Mouse (Mus musculus): ENCODE measurements at regions not wholly inside any gene's neighbourhood (a gene's known extent, or its start where the extent isn't known, plus 50 kb on each side); places are given as distances from the start of the nearest gene placed in this dataset.

DNA sequence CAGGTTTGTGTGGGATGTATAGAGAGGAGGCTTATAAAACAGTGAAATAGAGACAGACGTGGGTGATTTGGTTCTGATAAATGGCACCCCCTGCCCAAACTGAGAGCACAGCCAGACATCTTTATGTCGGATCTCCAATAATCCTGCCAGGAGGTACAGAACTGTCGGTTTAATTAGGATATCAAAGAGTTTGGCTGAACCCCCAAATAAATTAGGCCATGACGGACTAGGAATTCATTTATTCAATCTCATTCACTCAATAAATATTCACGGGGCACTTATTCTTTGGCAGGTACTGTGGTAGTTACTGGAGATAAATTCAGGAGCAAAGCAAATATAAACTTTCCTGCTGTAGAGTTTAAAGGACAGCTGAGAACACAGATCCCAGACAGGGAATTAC, 615.0 kb upstream of the Tle4 start:
- DNase-seq: no peak

- DNase-seq: no peak
These were observed 605.2 kb upstream of the Tle4 start for GRCm38 (mm10) chr19:15203039-15203438.

GRCm38 (mm10) chr19:15201262-15201661, 603.4 kb upstream of the Tle4 start:
- no peak for DNase-seq

- DNase-seq: no peak
These were observed 602.9 kb upstream of the Tle4 start for GRCm38 (mm10) chr19:15200792-15201191.

DNA sequence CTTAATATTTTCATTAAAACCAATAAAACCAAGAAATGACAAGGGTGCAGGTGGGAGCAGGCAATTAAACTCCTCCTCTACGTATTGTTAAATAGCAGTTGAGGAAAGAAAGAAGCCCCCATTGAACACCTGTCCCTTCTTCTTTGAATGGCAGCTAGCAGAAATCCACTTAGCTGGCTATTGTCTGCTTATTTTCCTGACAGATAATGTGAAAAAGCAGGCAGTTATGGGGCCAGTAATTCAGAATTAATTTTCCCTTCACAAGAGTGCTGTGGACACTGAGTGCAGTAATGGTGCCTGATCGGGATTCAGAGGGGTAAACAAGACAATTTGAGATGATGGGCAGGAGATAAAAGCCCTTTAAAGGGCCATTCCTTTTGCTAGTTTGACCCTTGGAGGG, 602.5 kb upstream of the Tle4 start:
- no peak for DNase-seq

DNA sequence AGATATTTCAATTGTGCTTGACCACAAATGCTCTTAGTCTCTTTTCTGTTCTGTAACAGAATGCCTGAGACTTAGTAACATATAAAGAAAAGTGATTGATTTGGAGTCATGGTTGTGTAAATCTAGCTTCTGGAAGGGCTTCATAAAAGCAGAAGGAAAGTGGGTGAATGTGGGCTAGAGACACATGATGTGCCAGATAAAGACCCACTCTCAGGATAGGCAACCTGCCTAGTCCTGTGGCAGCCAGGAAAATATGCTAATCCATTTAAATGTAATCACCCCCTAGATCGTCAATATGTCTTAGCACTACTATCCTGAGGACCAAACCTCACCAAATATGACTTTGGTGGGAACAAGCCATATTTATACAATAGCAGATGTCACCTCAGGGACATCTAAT, 601.8 kb upstream of the Tle4 start:
- no peak for DNase-seq

GRCm38 (mm10) chr19:15175221-15175620, 577.4 kb upstream of the Tle4 start:
- no peak for DNase-seq

DNA sequence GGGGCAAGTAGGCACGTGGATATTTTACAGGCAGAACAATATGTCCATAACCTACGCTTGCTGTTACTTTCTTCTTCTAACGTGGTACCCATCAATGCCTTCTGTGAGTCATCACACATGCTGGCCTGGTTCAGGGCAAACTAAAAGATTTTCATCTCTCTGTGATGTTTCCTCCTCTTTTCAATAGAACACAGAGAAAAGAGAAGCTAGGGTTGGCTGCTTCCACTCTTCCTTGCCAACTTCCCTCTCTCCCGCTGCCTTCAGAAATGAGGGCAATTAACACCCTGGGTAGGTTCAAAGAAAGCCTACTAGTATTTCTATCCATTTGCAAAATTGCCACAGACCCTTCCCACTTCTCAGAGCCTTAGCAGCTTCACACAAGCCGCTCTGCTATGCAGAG, 575.5 kb upstream of the Tle4 start:
- DNase-seq: no peak

DNA sequence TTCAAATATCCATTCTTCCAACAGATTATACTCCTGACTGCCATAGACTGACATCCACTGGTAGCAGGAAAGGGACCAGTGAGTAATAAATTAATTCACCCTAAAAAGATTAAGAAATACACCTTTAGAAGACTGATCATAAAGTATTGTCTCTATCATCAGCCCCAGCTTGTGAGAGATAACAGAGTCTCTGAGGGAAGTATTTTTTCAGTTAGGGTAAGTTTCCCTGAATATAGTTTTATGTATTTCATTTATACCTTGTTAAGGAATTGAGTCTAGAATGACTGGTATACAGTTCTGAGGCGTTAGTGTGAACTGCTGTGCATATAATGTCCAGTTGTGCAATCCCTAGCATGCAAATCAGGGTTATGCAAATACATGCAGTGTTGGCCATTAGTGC, 569.3 kb upstream of the Tle4 start:
- no peak for DNase-seq

DNA sequence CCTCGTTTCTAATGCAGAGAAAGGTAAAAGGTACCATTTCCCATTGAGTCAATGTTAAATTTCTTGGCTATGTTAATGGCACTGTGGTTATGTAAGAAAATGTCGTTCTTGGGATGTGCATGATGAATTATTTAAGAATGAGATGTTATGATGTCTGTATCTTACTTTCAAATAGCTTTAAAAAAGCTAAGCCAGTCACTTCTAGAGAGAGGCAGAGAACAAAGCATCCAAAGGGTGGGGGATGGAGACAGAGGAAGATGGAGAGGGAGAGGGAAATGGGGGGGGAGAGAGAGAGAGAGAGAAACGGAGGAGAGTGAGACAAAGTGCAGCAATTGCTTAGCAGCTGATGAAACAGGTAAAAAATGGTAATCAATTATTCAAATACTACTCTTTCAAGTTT, 562.8 kb upstream of the Tle4 start:
- no peak for DNase-seq

- DNase-seq: no peak
These were observed 560.8 kb upstream of the Tle4 start for GRCm38 (mm10) chr19:15158653-15159052.

DNA sequence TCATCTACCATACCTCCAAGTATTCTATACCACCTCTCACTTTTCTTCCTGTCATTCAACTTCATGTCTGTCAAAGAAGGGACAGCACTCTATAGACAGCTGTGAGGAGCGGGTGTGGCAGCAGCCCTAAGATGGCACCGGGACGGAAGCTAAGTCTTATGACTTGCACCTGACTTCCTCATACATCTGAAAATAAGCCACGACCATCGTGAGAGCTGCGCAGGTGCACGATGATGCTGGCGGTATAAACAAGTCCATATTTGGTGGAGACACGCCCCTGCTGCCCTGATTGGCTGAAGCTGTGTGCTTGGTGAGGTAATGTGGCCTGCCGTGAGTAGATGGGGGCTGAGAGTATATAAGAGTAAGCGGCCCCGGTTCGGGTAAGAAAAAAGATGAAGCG, 560.3 kb upstream of the Tle4 start:
- no peak for DNase-seq

GRCm38 (mm10) chr19:15154693-15155092, 556.8 kb upstream of the Tle4 start:
- DNase-seq: no peak

- no peak for DNase-seq
These were observed 548.5 kb upstream of the Tle4 start for GRCm38 (mm10) chr19:15146325-15146724.

DNA sequence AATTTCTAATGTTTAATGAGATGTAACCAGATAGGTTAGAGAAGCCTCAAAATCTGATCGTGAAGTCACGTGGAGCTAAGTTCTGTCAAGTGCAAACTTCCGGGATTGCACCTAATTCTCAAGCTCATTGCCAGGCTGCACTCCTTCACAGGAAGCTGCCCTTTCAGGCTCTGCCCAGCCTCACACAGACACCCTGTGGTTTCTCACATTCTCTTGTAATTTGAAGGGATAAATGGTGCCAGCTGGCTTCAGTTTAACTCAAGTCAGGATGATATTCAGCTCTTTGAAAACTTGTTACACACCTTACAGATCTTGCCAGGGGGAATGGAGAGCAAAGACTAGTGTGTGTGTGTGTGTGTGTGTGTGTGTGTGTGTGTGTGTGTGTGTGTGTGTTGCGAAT, 529.3 kb upstream of the Tle4 start:
- DNase-seq: no peak

DNA sequence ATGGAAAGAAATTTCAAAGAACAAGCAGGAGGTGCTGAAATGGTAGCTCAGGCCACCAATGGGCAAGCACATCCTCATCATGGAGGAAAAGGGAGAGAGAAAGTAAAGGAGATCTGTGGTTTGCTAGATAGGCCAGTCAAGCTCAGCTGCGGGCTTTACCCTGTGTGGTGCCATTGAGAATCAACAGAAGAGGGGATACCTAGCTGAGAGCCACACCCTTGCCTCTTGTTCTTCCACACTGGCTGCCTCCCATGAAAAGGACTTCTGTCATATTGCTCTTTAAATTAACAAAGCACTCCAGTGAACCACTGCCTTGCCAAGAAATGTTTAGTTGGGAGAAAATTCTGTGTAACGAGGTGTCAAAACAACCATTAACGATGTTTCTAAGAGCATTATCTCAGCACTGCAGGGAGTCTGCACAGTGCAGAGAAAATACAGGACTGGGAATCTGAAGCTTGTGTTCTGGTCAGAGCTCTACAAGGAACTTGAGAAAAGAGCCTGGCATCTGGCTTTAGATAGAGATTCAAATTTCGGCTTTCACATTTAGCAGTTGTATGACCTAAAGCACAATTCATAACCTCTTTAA, 510.7 kb upstream of the Tle4 start:
- no peak for DNase-seq

DNA sequence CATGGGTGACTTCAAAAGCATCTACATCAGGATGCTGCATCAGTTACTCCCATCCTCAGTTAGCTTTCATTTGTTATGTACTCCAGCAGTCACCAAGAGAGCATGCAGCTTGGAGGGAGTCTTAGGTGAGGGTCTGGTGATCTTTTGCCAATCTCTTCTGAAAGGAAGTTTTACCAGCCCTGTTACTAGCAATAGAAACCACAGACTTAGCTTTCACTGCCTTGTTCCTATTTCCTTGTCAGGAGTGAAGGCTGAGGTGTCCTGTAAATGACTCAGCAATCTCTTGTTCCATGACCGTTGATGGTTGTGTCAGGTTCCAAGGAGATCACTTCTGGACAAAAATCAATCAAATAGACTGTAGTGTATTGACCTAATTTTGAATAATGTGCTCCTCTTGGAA, 497.2 kb upstream of the Tle4 start:
- DNase-seq: no peak

- no peak for DNase-seq
These were observed 495.7 kb upstream of the Tle4 start for GRCm38 (mm10) chr19:15093534-15093933.

DNA sequence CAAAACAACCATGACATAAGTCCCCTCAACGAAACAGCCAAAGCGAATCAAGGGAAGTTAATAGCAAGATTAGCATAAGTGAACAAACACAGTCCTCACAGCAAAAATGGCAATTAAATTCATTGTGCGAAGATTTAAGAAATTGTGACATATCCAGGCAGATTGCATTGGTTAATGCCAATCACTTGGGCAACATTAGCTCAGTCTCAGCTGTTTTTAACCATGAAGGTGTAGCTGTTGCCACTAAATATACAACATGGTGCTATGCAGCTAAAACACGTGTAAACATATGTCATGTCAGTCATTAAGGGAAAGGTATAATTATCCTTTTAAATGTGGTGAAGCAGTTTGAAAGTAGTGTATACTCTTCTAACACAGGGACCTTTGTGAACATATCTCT, 482.8 kb upstream of the Tle4 start:
- DNase-seq: no peak

DNA sequence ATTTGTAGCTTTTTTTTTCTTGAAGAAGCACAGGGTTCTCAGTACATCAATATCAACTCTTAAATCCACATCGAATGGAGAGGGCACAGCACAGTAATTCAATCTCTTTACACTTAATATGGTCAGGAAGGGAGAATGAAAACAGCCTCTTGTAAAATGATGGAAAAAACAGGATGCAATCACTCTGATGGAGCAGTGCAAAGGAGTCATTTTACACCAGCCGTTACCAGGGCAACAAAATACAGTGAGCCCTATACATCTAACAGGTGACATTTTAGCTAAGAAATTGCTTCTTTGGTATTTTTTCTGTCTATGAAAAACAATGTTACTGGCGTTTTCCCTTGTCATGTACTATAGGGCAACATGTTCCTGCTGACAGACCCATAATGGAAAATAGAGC, 459.9 kb upstream of the Tle4 start:
- DNase-seq: no peak

- DNase-seq: no peak
These were observed 455.8 kb upstream of the Tle4 start for GRCm38 (mm10) chr19:15053582-15054141.

DNA sequence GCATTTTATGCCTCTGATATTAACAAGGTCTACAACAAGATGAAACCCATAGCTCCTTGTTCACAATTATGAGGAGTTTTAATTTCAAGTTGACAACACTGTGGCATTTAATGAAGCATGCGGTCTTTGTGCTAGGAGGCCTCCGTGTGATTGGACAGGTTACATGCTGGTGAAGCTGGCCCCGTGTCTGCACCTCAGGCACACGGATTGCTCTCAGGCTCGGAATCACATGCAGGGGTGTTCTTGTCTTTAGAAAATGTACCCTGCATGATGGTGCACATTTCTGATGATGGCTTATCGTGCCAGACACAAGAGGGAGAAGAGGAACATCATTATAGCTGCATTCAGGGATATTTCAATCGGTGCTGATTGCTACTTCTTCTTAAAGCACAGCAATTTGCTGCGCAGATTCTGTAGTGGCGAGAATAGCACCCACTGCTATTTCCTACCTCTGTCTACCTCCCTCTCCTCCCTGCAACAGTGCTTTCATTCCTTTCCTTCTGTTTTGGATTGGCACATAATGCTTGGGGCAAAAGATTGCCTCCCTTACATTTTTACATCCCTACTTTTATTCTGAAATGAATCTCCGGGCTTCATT, 454.9 kb upstream of the Tle4 start:
- DNase-seq: no peak

DNA sequence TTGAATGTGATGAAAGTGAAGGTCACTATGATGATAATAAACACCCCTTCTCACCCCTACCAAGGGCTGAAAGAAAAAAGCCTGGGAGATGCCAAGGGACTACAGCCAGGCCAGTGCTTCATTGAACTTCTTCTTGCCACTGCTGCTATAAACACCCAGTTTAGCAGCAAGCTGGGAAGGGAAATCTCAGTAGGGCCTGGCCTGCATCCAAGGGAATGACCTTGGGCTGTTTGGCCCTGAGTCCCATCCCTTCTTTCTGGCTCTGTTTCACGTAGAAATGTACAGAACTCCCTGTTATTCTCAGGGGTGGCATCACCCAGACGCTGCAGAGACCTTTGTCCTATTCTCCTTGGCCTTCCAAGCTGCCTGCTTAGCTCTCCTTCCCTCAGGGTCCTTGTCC, 450.0 kb upstream of the Tle4 start:
- DNase-seq: no peak

- no peak for DNase-seq
These were observed 449.5 kb upstream of the Tle4 start for GRCm38 (mm10) chr19:15047306-15047868.

- peak; percentile 45 for DNase-seq
These were observed 437.7 kb upstream of the Tle4 start for GRCm38 (mm10) chr19:15035554-15035953.
